Mouse (Mus musculus) urinary bladder, adult 2 months (tissue): ENCODE results near the gene Tmub2. TPM values are rescaled to one million over a fixed set of nuclear protein-coding genes. Genes with fewer than 3 reads are reported as not detected.

Experiments used
- DNase-seq: peaks from one replicate; pipeline ENCODE4 v3.0.0; 2022; ENCODE audit warnings: low spot score
- polyA plus RNA-seq: library from polyadenylated mRNA; depleted of rRNA; stranded (reverse); fragments of >200 nt; gene quantifications from 2 replicates; pipeline ENCODE4 v1.2.3, GENCODE M21; 2012; rRNA removed

Tmub2 gene
- polyA plus RNA-seq, 1 experiment, result 57.6 TPM

DNA sequence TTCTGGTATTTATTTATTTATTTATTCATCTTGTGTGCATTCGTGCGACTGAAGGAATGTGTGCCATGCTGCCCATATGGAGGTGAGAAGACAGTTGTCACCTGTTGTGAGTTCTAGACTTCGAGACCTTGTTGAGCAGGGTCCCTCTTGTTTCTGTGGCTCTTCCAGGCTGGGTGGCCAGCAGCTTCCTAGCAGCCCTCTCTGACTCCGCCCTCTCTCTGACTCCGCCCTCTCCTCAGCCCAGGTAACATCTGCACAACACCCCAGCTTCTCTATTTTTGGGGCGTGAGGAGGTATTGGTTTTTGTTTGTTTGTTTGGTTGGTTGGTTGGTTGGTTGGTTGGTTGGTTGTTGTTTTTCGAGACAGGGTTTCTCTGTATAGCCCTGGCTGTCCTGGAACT lies 43.1 kb downstream of the Tmub2 start:
- DNase-seq, result no peak

DNA sequence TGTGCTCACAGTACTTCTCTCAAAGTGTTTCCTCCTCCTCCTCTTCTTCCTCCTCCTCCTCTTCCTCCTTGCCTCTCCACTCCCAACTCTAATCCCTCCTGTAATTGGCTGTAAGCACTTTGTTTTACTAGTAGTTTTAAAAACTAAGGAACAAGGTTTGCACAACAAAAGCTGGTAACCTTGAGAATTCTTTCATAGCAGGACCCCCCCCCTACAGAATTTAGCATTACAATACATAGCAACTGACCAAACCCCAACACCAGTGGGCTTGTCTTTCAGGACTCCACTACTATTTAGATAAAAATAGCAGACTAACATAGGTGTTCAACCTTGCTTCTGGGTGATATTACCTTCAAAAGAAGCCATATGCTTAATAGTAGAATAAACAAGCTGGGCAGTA lies 44.8 kb downstream of the Tmub2 start:
- DNase-seq, result no peak

DNA sequence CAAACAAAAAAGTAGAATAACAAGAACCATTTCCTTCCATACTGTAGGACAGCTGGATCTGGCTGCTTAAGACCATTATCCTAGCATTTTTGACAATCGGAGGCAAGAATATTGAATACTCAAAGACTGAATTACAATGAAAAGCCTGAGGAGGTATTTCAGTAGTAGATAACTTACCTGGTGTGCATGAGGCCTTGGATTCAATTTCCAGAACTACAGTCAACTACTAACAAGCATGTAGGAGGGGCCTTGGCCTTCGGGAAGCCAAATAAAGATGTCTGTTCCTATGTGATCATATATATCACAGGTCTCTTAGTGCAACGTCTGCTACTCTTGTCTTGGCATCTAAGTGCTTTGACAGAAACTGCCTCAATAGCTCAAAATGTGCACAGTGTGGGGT lies 45.3 kb downstream of the Tmub2 start:
- no peak for DNase-seq

DNA sequence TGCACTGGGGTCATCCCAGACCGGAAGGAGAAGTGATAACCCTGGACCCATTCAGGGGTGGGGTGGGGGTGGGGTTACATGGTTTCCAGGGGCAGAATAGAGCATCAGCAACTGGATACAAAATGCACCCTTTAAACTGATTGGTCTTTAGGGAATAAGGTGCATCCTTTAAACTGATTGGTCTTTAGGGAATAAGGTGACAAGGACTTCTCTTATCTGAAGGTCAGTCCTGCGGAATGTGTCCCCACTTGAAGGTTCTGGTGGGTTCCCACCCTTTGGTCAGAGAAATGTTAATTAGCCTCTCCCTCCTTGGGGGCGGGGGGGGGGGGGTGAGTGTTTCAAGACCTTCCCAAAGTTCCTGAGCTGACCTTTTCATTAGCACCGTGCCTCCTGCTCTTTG lies 47.1 kb downstream of the Tmub2 start:
- no peak for DNase-seq

DNA sequence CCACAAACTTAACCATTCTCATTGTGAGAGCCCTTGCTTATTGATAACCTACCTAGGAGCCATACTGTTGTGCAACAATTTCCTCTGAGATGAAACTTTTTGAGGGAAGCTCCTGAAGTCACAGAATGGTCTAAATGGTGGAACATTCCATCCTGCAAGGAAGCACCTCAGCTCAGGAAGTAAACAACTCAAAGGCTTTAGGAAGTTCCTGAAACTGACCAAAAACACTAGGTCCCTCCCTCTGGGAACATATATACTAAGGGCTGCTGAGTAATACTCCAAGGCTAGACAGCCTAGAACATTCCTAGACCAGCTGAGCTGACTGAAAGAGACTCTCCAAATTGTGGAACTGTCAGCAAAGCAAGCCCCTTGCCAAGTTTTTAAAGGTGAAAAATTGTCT lies 48.3 kb downstream of the Tmub2 start:
- DNase-seq, result no peak

DNA sequence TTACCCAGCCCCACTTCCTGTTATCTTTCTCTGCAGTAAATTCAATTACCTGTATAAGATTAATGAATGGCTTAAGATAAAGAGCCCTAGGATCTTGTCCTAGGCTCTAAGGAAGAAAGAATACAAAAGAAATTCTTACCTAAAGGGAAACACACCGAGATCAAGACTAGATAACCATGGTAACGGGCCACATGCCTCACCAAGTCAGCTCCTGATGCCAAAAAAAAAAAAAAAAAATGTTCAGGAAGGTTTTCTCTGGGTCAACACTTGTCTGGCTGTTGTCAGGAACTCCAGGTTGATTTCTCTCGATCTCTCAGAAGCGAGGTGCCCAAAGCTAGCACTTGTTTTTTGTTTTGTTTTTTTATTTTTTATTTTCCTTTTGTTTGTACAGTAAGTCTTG lies 49.3 kb downstream of the Tmub2 start:
- DNase-seq, result no peak

DNA sequence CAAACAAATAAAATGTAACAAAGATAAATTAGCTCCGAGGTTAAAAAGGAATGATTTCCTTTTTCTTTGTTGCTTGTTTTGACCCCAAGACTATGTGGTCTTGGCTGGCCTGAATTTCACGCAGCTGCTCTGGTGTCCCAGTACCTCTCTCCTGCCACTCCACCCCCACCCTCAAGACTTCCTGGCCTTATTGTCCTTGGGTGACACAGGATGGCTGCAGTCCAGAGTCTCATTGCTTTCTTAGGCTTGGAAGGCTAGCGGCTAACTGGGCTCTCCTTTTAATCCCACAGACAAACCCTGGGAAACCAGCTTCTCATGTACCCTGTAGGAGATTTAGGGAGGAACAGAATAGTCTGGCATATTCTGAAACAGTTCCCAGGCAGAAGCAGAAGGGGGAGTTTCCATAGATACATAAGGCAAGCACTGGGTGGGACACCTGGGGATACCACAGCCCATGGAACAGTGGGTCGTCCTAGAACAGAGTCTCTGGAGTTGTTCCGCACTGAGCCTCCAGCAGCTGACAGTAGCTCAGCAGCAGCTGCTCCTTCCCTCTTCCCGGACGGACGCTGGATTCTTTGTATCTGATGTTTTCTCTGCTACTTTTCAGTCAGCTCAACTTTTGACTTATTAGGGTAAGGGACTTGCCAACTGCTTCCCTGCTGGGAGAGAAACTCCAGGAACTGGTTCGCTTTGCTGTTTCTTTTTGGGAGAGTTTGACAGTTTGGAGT lies 50.4 kb downstream of the Tmub2 start:
- no peak for DNase-seq

DNA sequence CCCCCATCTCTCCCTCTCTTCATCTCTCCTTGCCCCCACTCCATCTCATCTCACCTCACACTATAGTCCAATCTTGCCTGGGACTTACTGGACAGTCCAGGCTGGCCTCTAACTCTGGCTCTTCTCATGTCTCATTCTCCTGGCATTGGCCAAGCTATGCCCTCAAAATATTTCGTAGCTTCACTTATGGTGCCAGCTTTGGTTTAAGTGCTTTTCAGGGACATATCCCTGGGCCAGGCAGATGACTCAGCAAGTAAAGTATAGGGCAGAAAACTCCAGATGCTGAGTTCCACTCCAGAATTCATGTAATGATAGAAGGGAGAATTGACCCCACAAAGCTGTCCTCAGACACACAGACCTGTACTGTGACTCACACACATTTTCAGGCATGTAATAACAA lies 51.5 kb downstream of the Tmub2 start:
- DNase-seq, result no peak

DNA sequence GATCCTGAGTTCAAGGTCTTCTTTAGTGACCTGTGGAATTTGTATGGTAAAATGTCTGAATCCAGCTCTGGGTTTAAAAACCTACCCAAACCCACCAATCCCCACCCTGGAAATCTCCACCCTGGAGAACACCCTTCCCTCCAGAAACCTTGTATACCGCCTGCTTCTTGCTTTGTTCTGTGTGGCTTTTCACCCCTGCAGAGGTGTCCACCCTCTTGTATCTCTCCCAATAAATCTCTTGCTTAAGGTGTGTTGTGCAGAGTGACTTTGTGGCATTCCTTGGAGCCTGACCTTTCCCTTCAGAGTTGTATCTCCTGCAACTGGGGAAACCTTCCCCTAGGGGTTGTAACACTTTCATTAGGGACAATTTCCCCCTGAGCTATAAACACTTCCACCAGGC lies 53.2 kb downstream of the Tmub2 start:
- no peak for DNase-seq

DNA sequence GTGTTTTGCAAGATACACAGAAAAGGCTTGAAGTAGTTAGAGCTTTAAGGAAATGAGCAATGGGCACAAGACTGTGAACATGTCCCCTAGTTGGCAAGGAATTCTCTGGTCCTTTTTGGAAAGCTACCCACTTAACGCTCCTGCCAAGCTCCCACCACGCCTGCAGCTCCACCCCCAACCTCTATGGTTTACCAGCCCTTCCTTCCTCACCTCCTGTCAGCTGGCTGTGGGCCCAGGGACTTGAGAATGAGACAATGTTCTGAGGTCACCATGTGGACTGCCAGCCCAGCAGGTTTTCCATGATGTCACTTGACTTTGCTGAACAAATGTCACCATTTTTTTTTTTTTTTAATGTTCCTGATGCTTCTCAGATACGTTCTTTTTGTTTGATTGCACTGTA lies 53.8 kb downstream of the Tmub2 start:
- DNase-seq, result no peak

Other genes with a start within 250 kb of the Tmub2 start
- 15.3 and 19.8 TPM in 2 replicates for gene Cd300lg, start 243.4 kb upstream of the Tmub2 start, polyA plus RNA-seq
- 18.9 and 21.0 TPM in 2 replicates for gene Mpp2, start 196.4 kb upstream of the Tmub2 start, polyA plus RNA-seq
- gene Ppy, start 183.6 kb upstream of the Tmub2 start, polyA plus RNA-seq, result 0.19 and 0.51 TPM in 2 replicates
- not detected in 2 replicates for gene Pyy, start 177.1 kb upstream of the Tmub2 start, polyA plus RNA-seq
- gene Nags, start 139.4 kb upstream of the Tmub2 start, polyA plus RNA-seq, result 0.07 and 0.15 TPM in 2 replicates
- 15.0 and 17.4 TPM in 2 replicates for gene Tmem101, start 128.5 kb upstream of the Tmub2 start, polyA plus RNA-seq
- gene Lsm12, start 99.6 kb upstream of the Tmub2 start, polyA plus RNA-seq, result 29.9 and 32.4 TPM in 2 replicates
- 73.3 and 80.1 TPM in 2 replicates for gene G6pc3, start 95.3 kb upstream of the Tmub2 start, polyA plus RNA-seq
- gene Hdac5, start 54.8 kb upstream of the Tmub2 start, polyA plus RNA-seq, result 58.1 and 75.4 TPM in 2 replicates
- gene BC030867, start 36.0 kb upstream of the Tmub2 start, polyA plus RNA-seq, result 0.41 TPM in 2 replicates
- 0.63 and 0.65 TPM in 2 replicates for gene Asb16, start 16.2 kb upstream of the Tmub2 start, polyA plus RNA-seq
- gene Atxn7l3, start 11.7 kb downstream of the Tmub2 start, polyA plus RNA-seq, result 36.5 and 38.6 TPM in 2 replicates
- gene Ubtf, start 34.8 kb downstream of the Tmub2 start, polyA plus RNA-seq, result 45.7 and 61.5 TPM in 2 replicates
- 0.01 TPM in 1 of 2 replicates, not detected in the other for gene Slc4a1, start 81.3 kb downstream of the Tmub2 start, polyA plus RNA-seq
- gene Rundc3a, start 108.5 kb downstream of the Tmub2 start, polyA plus RNA-seq, result 1.4 and 2.9 TPM in 2 replicates
- 80.3 and 88.2 TPM in 2 replicates for gene Slc25a39, start 123.0 kb downstream of the Tmub2 start, polyA plus RNA-seq
- gene Grn, start 145.4 kb downstream of the Tmub2 start, polyA plus RNA-seq, result 190 and 251 TPM in 2 replicates
- gene Fam171a2, start 162.8 kb downstream of the Tmub2 start, polyA plus RNA-seq, result 6.9 and 10.4 TPM in 2 replicates
- gene Itga2b, start 185.2 kb downstream of the Tmub2 start, polyA plus RNA-seq, result 5.7 and 7.2 TPM in 2 replicates